Mouse (Mus musculus): Measurements from ENCODE around the gene Ppie.

GRCm38 (mm10) chr4:123184816-123185215 lies 45.1 kb upstream of the Ppie start:
- TF ChIP-seq CTCF (IDR thresholded peaks at IDR 0.05; ENCODE audit: insufficient read depth, low read length): no peak
- TF ChIP-seq POLR2A (IDR thresholded peaks at IDR 0.05; ENCODE audit: borderline replicate concordance, extremely low read depth, low read depth, low read length): no peak
